Mouse (Mus musculus): Measurements from ENCODE around the gene Tns4.
A peak's percentile ranks its signal among the peaks of the same experiment; 100 is the strongest.

Tns4 gene

GRCm38 (mm10) chr11:99117907-99118306 is 28.8 kb upstream of the Tns4 start:
- DNase-seq (ENCODE audit: low spot score) = no peak

GRCm38 (mm10) chr11:99115940-99116339 is 26.8 kb upstream of the Tns4 start:
- DNase-seq (ENCODE audit: low spot score) = no peak

- peak; percentile 80 for DNase-seq (ENCODE audit: low spot score)
Observed at GRCm38 (mm10) chr11:99113111-99113510, 24.0 kb upstream of the Tns4 start.

GRCm38 (mm10) chr11:99112700-99113099 is 23.6 kb upstream of the Tns4 start:
- no peak for DNase-seq (ENCODE audit: low spot score)

- DNase-seq (ENCODE audit: low spot score) = no peak
Observed at GRCm38 (mm10) chr11:99111631-99112030, 22.5 kb upstream of the Tns4 start.

GRCm38 (mm10) chr11:99111155-99111554 is 22.0 kb upstream of the Tns4 start:
- DNase-seq (ENCODE audit: low spot score) = no peak

- DNase-seq (ENCODE audit: low spot score) = no peak
Observed at GRCm38 (mm10) chr11:99110370-99111110, 21.4 kb upstream of the Tns4 start.

GRCm38 (mm10) chr11:99108296-99108695 is 19.2 kb upstream of the Tns4 start:
- DNase-seq (ENCODE audit: low spot score) = no peak

- no peak for DNase-seq (ENCODE audit: low spot score)
Observed at GRCm38 (mm10) chr11:99105981-99106726, 17.0 kb upstream of the Tns4 start.

GRCm38 (mm10) chr11:99104609-99105410 is 15.7 kb upstream of the Tns4 start:
- DNase-seq (ENCODE audit: low spot score) = no peak

GRCm38 (mm10) chr11:99102575-99103270 is 13.6 kb upstream of the Tns4 start:
- DNase-seq (ENCODE audit: low spot score) = no peak

GRCm38 (mm10) chr11:99101693-99102092 is 12.6 kb upstream of the Tns4 start:
- no peak for DNase-seq (ENCODE audit: low spot score)

GRCm38 (mm10) chr11:99100215-99100614 is 11.1 kb upstream of the Tns4 start:
- DNase-seq (ENCODE audit: low spot score) = no peak

- no peak for DNase-seq (ENCODE audit: low spot score)
Observed at GRCm38 (mm10) chr11:99099516-99099915, 10.4 kb upstream of the Tns4 start.

- DNase-seq (ENCODE audit: low spot score) = no peak
Observed at GRCm38 (mm10) chr11:99098924-99099323, 9.8 kb upstream of the Tns4 start.

GRCm38 (mm10) chr11:99096996-99097774 is 8.1 kb upstream of the Tns4 start:
- no peak for DNase-seq (ENCODE audit: low spot score)

- DNase-seq (ENCODE audit: low spot score) = no peak
Observed at GRCm38 (mm10) chr11:99096417-99096816, 7.3 kb upstream of the Tns4 start.

- DNase-seq (ENCODE audit: low spot score) = no peak
Observed at GRCm38 (mm10) chr11:99095759-99096158, 6.7 kb upstream of the Tns4 start.

- DNase-seq (ENCODE audit: low spot score) = no peak
Observed at GRCm38 (mm10) chr11:99094911-99095676, 6.0 kb upstream of the Tns4 start.

GRCm38 (mm10) chr11:99093740-99094139 is 4.6 kb upstream of the Tns4 start:
- no peak for DNase-seq (ENCODE audit: low spot score)
